Mouse (Mus musculus) MEL (cell line): ENCODE data around the gene Elovl7.

Experiments used
- CTCF ChIP-seq, 3 experiments: IDR thresholded peaks in 2 of 3; conservative IDR thresholded peaks in 1 of 3; 2 replicates each; pipeline ENCODE4 v1.5.1; 2011 to 2012; ENCODE audit warnings: low read length in 3 of 3, low read depth in 2 of 3, mild to moderate bottlenecking in 2 of 3, improper control_type of control experiment in 1 of 3, inconsistent platforms in 1 of 3, mixed read lengths in 1 of 3, moderate library complexity in 1 of 3; ENCODE audit not compliant: control insufficient read depth in 1 of 3, insufficient read depth in 1 of 3, poor library complexity in 1 of 3, severe bottlenecking in 1 of 3
- ELF1 ChIP-seq: IDR thresholded peaks from 2 replicates; pipeline ENCODE4 v1.6.1; 2014; ENCODE audit warnings: low read depth, mild to moderate bottlenecking, inconsistent platforms, low read length, improper control_type of control experiment, moderate library complexity
- GABPA ChIP-seq: IDR thresholded peaks from 2 replicates; pipeline ENCODE4 v1.6.1; 2012; ENCODE audit warnings: low read depth, mild to moderate bottlenecking, inconsistent platforms, low read length, improper control_type of control experiment, moderate library complexity
- GATA1 ChIP-seq: IDR thresholded peaks from 2 replicates; pipeline ENCODE4 v1.6.1; 2011; ENCODE audit warnings: low read depth, low read length, improper control_type of control experiment
- JUND ChIP-seq: IDR thresholded peaks from 2 replicates; pipeline ENCODE4 v1.6.1; 2011; ENCODE audit warnings: low read depth, mild to moderate bottlenecking, improper control_type of control experiment, low read length
- KAT2A ChIP-seq: conservative IDR thresholded peaks from 2 replicates; pipeline ENCODE4 v1.6.1; 2012; ENCODE audit warnings: low read depth, low read length, improper control_type of control experiment, inconsistent platforms
- MAFK ChIP-seq: IDR thresholded peaks from 2 replicates; pipeline ENCODE4 v1.6.1; 2011; ENCODE audit warnings: low read depth, mild to moderate bottlenecking, low read length, improper control_type of control experiment, borderline replicate concordance
- MAX ChIP-seq: IDR thresholded peaks from 2 replicates; pipeline ENCODE4 v1.6.1; 2011; ENCODE audit warnings: low read length, improper control_type of control experiment
- MEF2A ChIP-seq: IDR thresholded peaks from 2 replicates; pipeline ENCODE4 v1.6.1; 2014; ENCODE audit warnings: low read depth, mild to moderate bottlenecking, inconsistent platforms, low read length, improper control_type of control experiment; ENCODE audit not compliant: poor library complexity, insufficient replicate concordance, severe bottlenecking; ENCODE audit errors: extremely low read depth
- NELFE ChIP-seq: IDR thresholded peaks from 2 replicates; pipeline ENCODE4 v1.6.1; 2011; ENCODE audit warnings: low read depth, low read length, improper control_type of control experiment
- POLR2A ChIP-seq, 2 experiments: IDR thresholded peaks; 2 replicates each; pipeline ENCODE4 v1.6.1; 2011 to 2012; ENCODE audit warnings: low read length in 2 of 2, mild to moderate bottlenecking in 2 of 2, control low read depth in 1 of 2, improper control_type of control experiment in 1 of 2, low read depth in 1 of 2, moderate library complexity in 1 of 2; ENCODE audit not compliant: control insufficient read depth in 1 of 2, insufficient read depth in 1 of 2, poor library complexity in 1 of 2
- ZC3H11A ChIP-seq: IDR thresholded peaks from 2 replicates; pipeline ENCODE4 v1.6.1; 2012; ENCODE audit warnings: low read depth, mild to moderate bottlenecking, inconsistent platforms, low read length, improper control_type of control experiment

- TF ChIP-seq CTCF (IDR thresholded peaks at IDR 0.05 in 2 of 3, conservative IDR thresholded peaks at IDR 0.05 in 1 of 3; ENCODE audit: control insufficient read depth in 1 of 3, insufficient read depth in 1 of 3, low read depth in 2 of 3, low read length in 3 of 3, poor library complexity in 1 of 3, severe bottlenecking in 1 of 3) (no peak), MAX (no peak), KAT2A (no peak), MAFK (no peak), GATA1 (no peak), JUND (no peak), ELF1 (no peak), NELFE (no peak), POLR2A (IDR thresholded peaks at IDR 0.05; ENCODE audit: control insufficient read depth in 1 of 2, insufficient read depth in 1 of 2, low read depth in 1 of 2, low read length in 2 of 2, poor library complexity in 1 of 2) (no peak), GABPA (no peak), ZC3H11A (no peak), MEF2A (no peak)
These were observed 109.1 kb downstream of the Elovl7 start for GRCm38 (mm10) chr13:108323317-108323716.
